Mouse (Mus musculus) liver, embryonic 12.5 days (tissue): ENCODE measurements around the gene Olfr473. TPM values are rescaled to one million over a fixed set of nuclear protein-coding genes. Genes with fewer than 3 reads are reported as not detected.
"Not testable (repeated sequence)": the region's sequence is repeated elsewhere in the genome, so short reads cannot be mapped to it uniquely, and the experiment has no call there.

Experiments
- ATAC-seq: fragments of 200-750 bp; cut with Nextera tagmentation; 2 replicates; pipeline ENCODE4 v1.8.0; 2017; ENCODE audit warnings: moderate number of reproducible peaks, mild to moderate bottlenecking, moderate library complexity
- H3K27ac ChIP-seq: fragments of 300-500 bp; sonication (generic); 2 replicates; pipeline ENCODE4 v1.5.1; 2016; ENCODE audit warnings: mild to moderate bottlenecking
- H3K27me3 ChIP-seq: fragments of 300-500 bp; sonication (generic); replicated peaks from 2 replicates; pipeline ENCODE4 v1.6.1; 2016; ENCODE audit warnings: mild to moderate bottlenecking, moderate library complexity
- H3K36me3 ChIP-seq: fragments of 300-500 bp; sonication (generic); 2 replicates; pipeline ENCODE4 v1.6.1; 2016; ENCODE audit warnings: mild to moderate bottlenecking, moderate library complexity
- H3K4me1 ChIP-seq: fragments of 300-500 bp; sonication (generic); 2 replicates; pipeline ENCODE4 v1.6.1; 2016
- H3K4me2 ChIP-seq: fragments of 300-500 bp; sonication (generic); 2 replicates; pipeline ENCODE4 v1.6.1; 2016; ENCODE audit warnings: mild to moderate bottlenecking, moderate library complexity
- H3K4me3 ChIP-seq: fragments of 300-500 bp; sonication (generic); 2 replicates; pipeline ENCODE4 v1.5.1; 2016; ENCODE audit warnings: mild to moderate bottlenecking, moderate library complexity
- H3K9ac ChIP-seq: fragments of 300-500 bp; sonication (generic); 2 replicates; pipeline ENCODE4 v1.6.1; 2016; ENCODE audit warnings: mild to moderate bottlenecking, moderate library complexity
- H3K9me3 ChIP-seq: fragments of 300-500 bp; sonication (generic); replicated peaks from 2 replicates; pipeline ENCODE4 v1.6.1; 2016; ENCODE audit warnings: mild to moderate bottlenecking, moderate library complexity
- WGBS: fragments of 180-500 bp; shearing (Covaris S2); methylation state at CpG from one replicate; pipeline ENCODE4 v1.1.7; 2016; ENCODE audit not compliant: insufficient replicate concordance; 5-methylcytosine and 5-hydroxymethylcytosine counted together
- polyA plus RNA-seq: library from polyadenylated mRNA; unstranded; fragments of >200 nt; fragmentation: Nextera tagmentation; extraction: Ambion mirVana; gene quantifications from 2 replicates; pipeline ENCODE4 v1.2.1, GENCODE M21; 2016

Olfr473 gene
- not detected in 2 replicates for polyA plus RNA-seq

GRCm38 (mm10) chr7:107930146-107930545, at the start of gene Olfr473:
Gene Olfr473 (plus strand): TSS chr7:107930446.
- no peaks in the 10 kb centered on the region for H3K27me3 ChIP-seq
- H3K36me3 ChIP-seq, result no peaks in the 10 kb centered on the region
- no peak within 1 kb of the TSS for H3K4me3 ChIP-seq
- 85% methylated on average over 1 of the region's 1 CpGs for WGBS
- H3K9me3 ChIP-seq, result 0 out of 2 replicates have a peak, but pooled peaks cover 4% of the 10 kb centered on the region
- H3K27ac ChIP-seq, result no peak within 1 kb of the TSS
- no peaks in the 10 kb centered on the region for H3K4me1 ChIP-seq
- H3K4me2 ChIP-seq, result no peak within 1 kb of the TSS
- no peak within 1 kb of the TSS for H3K9ac ChIP-seq
- no peak for ATAC-seq

DNA sequence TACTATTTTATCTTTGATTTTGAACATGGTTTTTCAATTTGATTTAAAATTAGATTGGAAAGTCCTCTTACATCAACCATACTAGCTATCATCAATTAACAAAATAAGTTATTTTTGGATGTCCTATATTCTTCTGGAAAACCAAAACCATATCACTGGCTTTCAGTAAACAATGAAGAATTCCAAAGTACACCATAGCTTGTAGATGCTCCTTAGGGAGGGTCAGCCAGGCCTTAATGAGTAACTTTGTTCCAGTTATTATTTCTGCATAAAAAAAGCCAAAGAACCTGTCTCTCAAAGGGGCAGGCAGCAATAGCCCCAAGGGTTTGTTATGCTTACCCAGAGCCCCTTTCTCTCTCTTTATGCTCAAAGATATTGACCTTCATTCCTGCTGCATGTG, 32.6 kb upstream of the Olfr473 start, which contains the start of gene Olfr472:
Gene Olfr472, plus strand, starts transcription at position 301 of the 400 bp plus-strand sequence.
- H3K9me3 ChIP-seq, result no peaks in the 10 kb centered on the region
- no peak within 1 kb of the TSS for H3K9ac ChIP-seq
- ATAC-seq, result no peak
- no peak within 1 kb of the TSS for H3K27ac ChIP-seq
- no peak within 1 kb of the TSS for H3K4me2 ChIP-seq
- no peaks in the 10 kb centered on the region for H3K4me1 ChIP-seq
- no peaks in the 10 kb centered on the region for H3K27me3 ChIP-seq
- H3K4me3 ChIP-seq, result no peak within 1 kb of the TSS
- H3K36me3 ChIP-seq, result no peaks in the 10 kb centered on the region

- not testable (repeated sequence) for H3K27ac ChIP-seq, H3K36me3 ChIP-seq, H3K27me3 ChIP-seq, H3K4me3 ChIP-seq, ATAC-seq, H3K9me3 ChIP-seq, H3K4me1 ChIP-seq, H3K4me2 ChIP-seq, H3K9ac ChIP-seq
- WGBS, result 91% methylated on average over 12 of the region's 12 CpGs
These were observed 22.3 kb downstream of the Olfr473 start for GRCm38 (mm10) chr7:107952539-107952938.

- peaks cover 7% of the 10 kb centered on the region; the same call in 1 of the 2 replicates for H3K9me3 ChIP-seq
- no peak for ATAC-seq
- no peaks in the 10 kb centered on the region for H3K4me1 ChIP-seq
- H3K9ac ChIP-seq, result no peak within 1 kb of the TSS
- no peak within 1 kb of the TSS for H3K4me3 ChIP-seq
- no peak within 1 kb of the TSS for H3K4me2 ChIP-seq
- 40% methylated on average over 1 of the region's 1 CpGs for whole genome bisulfite sequencing
- no peaks in the 10 kb centered on the region for H3K36me3 ChIP-seq
- H3K27ac ChIP-seq, result no peak within 1 kb of the TSS
- no peaks in the 10 kb centered on the region for H3K27me3 ChIP-seq
These were observed 24.1 kb downstream of the Olfr473 start, which contains the start of gene Olfr474 for GRCm38 (mm10) chr7:107954343-107954742. Gene Olfr474 (plus strand): TSS chr7:107954643.

GRCm38 (mm10) chr7:107964503-107964902, 34.3 kb downstream of the Olfr473 start, which contains the start of gene Olfr476:
Gene Olfr476 (plus strand): TSS chr7:107964803.
- Histone ChIP-seq H3K4me2 (no peak within 1 kb of the TSS), H3K9ac (no peak within 1 kb of the TSS), H3K9me3 (no peaks in the 10 kb centered on the region), H3K27me3 (no peaks in the 10 kb centered on the region), H3K4me1 (no peaks in the 10 kb centered on the region), H3K4me3 (no peak within 1 kb of the TSS), H3K36me3 (no peaks in the 10 kb centered on the region), H3K27ac (no peak within 1 kb of the TSS)
- 21% methylated on average over 1 of the region's 1 CpGs for WGBS
- ATAC-seq, result no peak

Other genes with a start within 250 kb of the Olfr473 start
- gene Cyb5r2, start 172.4 kb upstream of the Olfr473 start, polyA plus RNA-seq, result 0.04 and 0.05 TPM in 2 replicates
- not detected in 2 replicates for gene Ovch2, start 129.2 kb upstream of the Olfr473 start, polyA plus RNA-seq
- gene Olfr467, start 118.2 kb upstream of the Olfr473 start, polyA plus RNA-seq, result not detected in 2 replicates
- not detected in 2 replicates for gene Olfr469, start 104.9 kb upstream of the Olfr473 start, polyA plus RNA-seq
- not detected in 2 replicates for gene Olfr470, start 83.0 kb upstream of the Olfr473 start, polyA plus RNA-seq
- gene Olfr472, start 32.5 kb upstream of the Olfr473 start, polyA plus RNA-seq, result not detected in 2 replicates
- not detected in 2 replicates for gene Olfr474, start 24.2 kb downstream of the Olfr473 start, polyA plus RNA-seq
- gene Olfr476, start 34.4 kb downstream of the Olfr473 start, polyA plus RNA-seq, result not detected in 2 replicates
- gene Olfr477, start 56.2 kb downstream of the Olfr473 start, polyA plus RNA-seq, result not detected in 2 replicates
- not detected in 2 replicates for gene Olfr478, start 103.5 kb downstream of the Olfr473 start, polyA plus RNA-seq
- gene Olfr479, start 120.2 kb downstream of the Olfr473 start, polyA plus RNA-seq, result not detected in 2 replicates
- not detected in 2 replicates for gene Olfr480, start 136.9 kb downstream of the Olfr473 start, polyA plus RNA-seq
- gene Olfr481, start 149.4 kb downstream of the Olfr473 start, polyA plus RNA-seq, result not detected in 2 replicates
- 0.06 and 0.07 TPM in 2 replicates for gene Olfr482, start 167.1 kb downstream of the Olfr473 start, polyA plus RNA-seq
- not detected in 2 replicates for gene Olfr483, start 170.4 kb downstream of the Olfr473 start, polyA plus RNA-seq
- not detected in 2 replicates for gene Olfr484, start 197.0 kb downstream of the Olfr473 start, polyA plus RNA-seq
- gene Olfr485, start 229.4 kb downstream of the Olfr473 start, polyA plus RNA-seq, result not detected in 2 replicates
- not detected in 2 replicates for gene Olfr486, start 242.3 kb downstream of the Olfr473 start, polyA plus RNA-seq